Mouse (Mus musculus) liver, adult 2 months (tissue): Measurements from ENCODE around the gene Angptl1. TPM values are rescaled to one million over a fixed set of nuclear protein-coding genes. Genes with fewer than 3 reads are reported as not detected.
A peak's percentile ranks its signal among the peaks of the same experiment; 100 is the strongest.

Experiments used
- DNase-seq: peaks from one replicate; pipeline ENCODE4 v3.0.0-alpha.2; 2011; ENCODE audit warnings: low read depth, low spot score; ENCODE audit errors: extremely low read depth
- H3K27ac ChIP-seq: fragments of 200-500 bp; replicated peaks from 2 replicates; pipeline ENCODE4 v1.5.1; 2012; ENCODE audit warnings: low read depth, mild to moderate bottlenecking, control low read depth, inconsistent platforms, low read length; ENCODE audit not compliant: insufficient read depth
- H3K27me3 ChIP-seq: fragments of 200-500 bp; 2 replicates; pipeline ENCODE4 v1.6.1; 2012; ENCODE audit warnings: mild to moderate bottlenecking, moderate library complexity, low read length, inconsistent platforms; ENCODE audit not compliant: control insufficient read depth, insufficient read depth
- H3K36me3 ChIP-seq: fragments of 200-500 bp; 2 replicates; pipeline ENCODE4 v1.6.1; 2012; ENCODE audit warnings: low read length, inconsistent platforms; ENCODE audit not compliant: control insufficient read depth, insufficient read depth
- H3K4me1 ChIP-seq: fragments of 200-500 bp; 2 replicates; pipeline ENCODE4 v1.6.1; 2011; ENCODE audit warnings: low read length; ENCODE audit not compliant: control insufficient read depth, insufficient read depth
- H3K4me3 ChIP-seq: fragments of 200-500 bp; 2 replicates; pipeline ENCODE4 v1.5.1; 2011; ENCODE audit warnings: low read depth, mild to moderate bottlenecking, control low read depth, low read length, moderate library complexity; ENCODE audit not compliant: insufficient read depth
- H3K79me2 ChIP-seq: fragments of 200-500 bp; 2 replicates; pipeline ENCODE4 v1.6.1; 2012; ENCODE audit warnings: inconsistent platforms, mild to moderate bottlenecking, low read length, moderate library complexity; ENCODE audit not compliant: control insufficient read depth, insufficient read depth
- H3K9ac ChIP-seq: fragments of 200-500 bp; 2 replicates; pipeline ENCODE4 v1.6.1; 2012; ENCODE audit warnings: low read depth, mild to moderate bottlenecking, control low read depth, inconsistent platforms, low read length
- CTCF ChIP-seq: fragments of 200-500 bp; IDR thresholded peaks from 2 replicates; pipeline ENCODE4 v1.5.1; 2011; ENCODE audit warnings: low read depth, low read length, control low read depth
- POLR2A ChIP-seq: fragments of 200-500 bp; IDR thresholded peaks from 2 replicates; pipeline ENCODE4 v1.6.1; 2011; ENCODE audit warnings: low read length, control low read depth; ENCODE audit not compliant: insufficient read depth; ENCODE audit errors: extremely low read depth
- WGBS: fragments of 180-500 bp; shearing (Covaris S2); methylation state at CpG from one replicate; pipeline ENCODE4 v1.1.7; 2018; 5-methylcytosine and 5-hydroxymethylcytosine counted together
- polyA plus RNA-seq: library from polyadenylated mRNA; depleted of rRNA; stranded (reverse); fragments of >200 nt; gene quantifications from 2 replicates; pipeline ENCODE4 v1.2.3, GENCODE M21; 2012
- total RNA-seq: library from RNA; depleted of rRNA; stranded (reverse); fragments of >200 nt; gene quantifications from 2 replicates; pipeline ENCODE4 v1.2.3, GENCODE M21; 2014

Gene Angptl1
- total and polyA plus RNA-seq, 2 experiments, result 0.16 to 0.37 TPM

- no peak overlapping the region for H3K27ac ChIP-seq
- H3K36me3 ChIP-seq, result peaks cover 11% of the 10 kb centered on the region
- H3K27me3 ChIP-seq, result no peaks in the 10 kb centered on the region
- no peak for TF ChIP-seq CTCF
- no peak for TF ChIP-seq POLR2A
- H3K4me1 ChIP-seq, result no peaks in the 10 kb centered on the region
- DNase-seq, result no peak
- no peak overlapping the region for H3K9ac ChIP-seq
- 89% methylated on average over 2 of the region's 2 CpGs for WGBS
- no peak overlapping the region for H3K4me3 ChIP-seq
- no peaks in the 10 kb centered on the region for H3K79me2 ChIP-seq
Measured at GRCm38 (mm10) chr1:156884782-156885181, 46.4 kb downstream of the Angptl1 start.

GRCm38 (mm10) chr1:156885879-156886278 is 47.5 kb downstream of the Angptl1 start:
- H3K27ac ChIP-seq, result no peak overlapping the region
- H3K27me3 ChIP-seq, result no peaks in the 10 kb centered on the region
- H3K36me3 ChIP-seq, result peaks cover 11% of the 10 kb centered on the region
- H3K4me3 ChIP-seq, result no peak overlapping the region
- no peaks in the 10 kb centered on the region for H3K4me1 ChIP-seq
- no peak overlapping the region for H3K9ac ChIP-seq
- 88% methylated on average over 2 of the region's 2 CpGs for WGBS
- DNase-seq, result no peak
- TF ChIP-seq CTCF (no peak), POLR2A (no peak)
- H3K79me2 ChIP-seq, result no peaks in the 10 kb centered on the region

GRCm38 (mm10) chr1:156888830-156889229 is 50.5 kb downstream of the Angptl1 start:
- Histone ChIP-seq H3K36me3 (peaks cover 9% of the 10 kb centered on the region), H3K4me3 (no peak overlapping the region), H3K4me1 (no peaks in the 10 kb centered on the region), H3K9ac (no peak overlapping the region), H3K27me3 (no peaks in the 10 kb centered on the region), H3K79me2 (no peaks in the 10 kb centered on the region), H3K27ac (no peak overlapping the region)
- WGBS, result 96% methylated on average over 4 of the region's 4 CpGs
- no peak for DNase-seq
- TF ChIP-seq CTCF (no peak), POLR2A (no peak)

GRCm38 (mm10) chr1:156891561-156891960 is 53.2 kb downstream of the Angptl1 start:
- no peaks in the 10 kb centered on the region for H3K27me3 ChIP-seq
- H3K4me3 ChIP-seq, result no peak overlapping the region
- 93% methylated on average over 4 of the region's 4 CpGs for WGBS
- DNase-seq, result peak; percentile 13
- no peaks in the 10 kb centered on the region for H3K4me1 ChIP-seq
- no peak overlapping the region for H3K27ac ChIP-seq
- peaks cover 11% of the 10 kb centered on the region for H3K36me3 ChIP-seq
- H3K9ac ChIP-seq, result no peak overlapping the region
- no peak for TF ChIP-seq POLR2A
- no peak for TF ChIP-seq CTCF
- no peaks in the 10 kb centered on the region for H3K79me2 ChIP-seq

- no peak for DNase-seq
- no peak for TF ChIP-seq CTCF
- no peak for TF ChIP-seq POLR2A
- 94% methylated on average over 6 of the region's 6 CpGs for whole genome bisulfite sequencing
- no peak overlapping the region for H3K4me3 ChIP-seq
- H3K27ac ChIP-seq, result no peak overlapping the region
- no peaks in the 10 kb centered on the region for H3K4me1 ChIP-seq
- no peaks in the 10 kb centered on the region; the same call in 1 of the 2 replicates for H3K79me2 ChIP-seq
- no peaks in the 10 kb centered on the region for H3K27me3 ChIP-seq
- peaks cover 5% of the 10 kb centered on the region for H3K36me3 ChIP-seq
- no peak overlapping the region for H3K9ac ChIP-seq
Measured at GRCm38 (mm10) chr1:156901689-156902088, 63.3 kb downstream of the Angptl1 start.

GRCm38 (mm10) chr1:156903899-156904298 is 65.5 kb downstream of the Angptl1 start:
- Histone ChIP-seq H3K36me3 (peaks cover 2% of the 10 kb centered on the region), H3K4me3 (no peak overlapping the region), H3K27me3 (no peaks in the 10 kb centered on the region), H3K4me1 (no peaks in the 10 kb centered on the region), H3K79me2 (no peaks in the 10 kb centered on the region; the same call in 1 of the 2 replicates), H3K9ac (no peak overlapping the region), H3K27ac (no peak overlapping the region)
- no peak for TF ChIP-seq POLR2A
- TF ChIP-seq CTCF, result no peak
- 98% methylated on average over 3 of the region's 3 CpGs for WGBS
- DNase-seq, result no peak
